Mouse (Mus musculus) ovary, postnatal 14 days (tissue): ENCODE measurements around the gene Olfr153.
"Not testable (repeated sequence)": the region's sequence is repeated elsewhere in the genome, so short reads cannot be mapped to it uniquely, and the experiment has no call there.

ENCODE experiments used
- DNase-seq: peaks from one replicate; pipeline ENCODE4 v3.0.0; 2022; ENCODE audit warnings: low spot score

Olfr153 gene

GRCm38 (mm10) chr2:87531496-87531895, at the start of gene Olfr153:
TSS of gene Olfr153 (plus strand) at chr2:87531796.
- DNase-seq, result no peak

- DNase-seq, result no peak
These were observed 49.3 kb upstream of the Olfr153 start for GRCm38 (mm10) chr2:87482276-87482675.

GRCm38 (mm10) chr2:87496993-87497392, 34.6 kb upstream of the Olfr153 start, which contains the start of gene Pramel7:
TSS of gene Pramel7 (minus strand) at chr2:87497093.
- not testable (repeated sequence) for DNase-seq

GRCm38 (mm10) chr2:87506265-87506664, 25.3 kb upstream of the Olfr153 start, which contains the start of gene Pramel6:
TSS of gene Pramel6 (plus strand) at chr2:87506565.
- no peak for DNase-seq

- no peak for DNase-seq
These were observed 16.6 kb upstream of the Olfr153 start for GRCm38 (mm10) chr2:87515046-87515445.

- no peak for DNase-seq
These were observed 16.0 kb upstream of the Olfr153 start for GRCm38 (mm10) chr2:87515457-87516060.

GRCm38 (mm10) chr2:87516581-87516980, 15.0 kb upstream of the Olfr153 start:
- DNase-seq, result no peak

GRCm38 (mm10) chr2:87520651-87521050, 10.9 kb upstream of the Olfr153 start:
- DNase-seq, result no peak

GRCm38 (mm10) chr2:87525899-87526616, 5.5 kb upstream of the Olfr153 start:
- not testable (repeated sequence) for DNase-seq

GRCm38 (mm10) chr2:87534826-87535225, 3.2 kb downstream of the Olfr153 start:
- no peak for DNase-seq

GRCm38 (mm10) chr2:87545442-87545841, 13.8 kb downstream of the Olfr153 start, which contains the start of gene Olfr1128:
TSS of gene Olfr1128 (minus strand) at chr2:87545542.
- no peak for DNase-seq

GRCm38 (mm10) chr2:87573602-87574001, 42.0 kb downstream of the Olfr153 start, which contains the start of gene Olfr1129:
TSS of gene Olfr1129 (plus strand) at chr2:87573902.
- not testable (repeated sequence) for DNase-seq
